Mouse (Mus musculus) forebrain, embryonic 10.5 days (tissue): ENCODE data around the gene Myrip. TPM values are rescaled to one million over a fixed set of nuclear protein-coding genes. Genes with fewer than 3 reads are reported as not detected.

Experiments used
- DNase-seq: peaks from one replicate; pipeline ENCODE4 v3.0.0-alpha.2; 2017; ENCODE audit warnings: low spot score; ENCODE audit errors: extremely low spot score
- H3K27ac ChIP-seq: fragments of 300-500 bp; sonication (generic); 2 replicates; pipeline ENCODE4 v1.5.1; 2016; ENCODE audit warnings: mild to moderate bottlenecking
- H3K27me3 ChIP-seq: fragments of 300-500 bp; sonication (generic); 2 replicates; pipeline ENCODE4 v1.6.1; 2016; ENCODE audit warnings: mild to moderate bottlenecking; ENCODE audit not compliant: poor library complexity, severe bottlenecking
- H3K36me3 ChIP-seq: fragments of 300-500 bp; sonication (generic); replicated peaks from 2 replicates; pipeline ENCODE4 v1.6.1; 2016; ENCODE audit warnings: mild to moderate bottlenecking, moderate library complexity
- H3K4me1 ChIP-seq: fragments of 300-500 bp; sonication (generic); 2 replicates; pipeline ENCODE4 v1.6.1; 2016
- H3K4me3 ChIP-seq: fragments of 300-500 bp; sonication (generic); 2 replicates; pipeline ENCODE4 v1.5.1; 2016; ENCODE audit warnings: mild to moderate bottlenecking, moderate library complexity
- H3K9me3 ChIP-seq: fragments of 300-500 bp; sonication (generic); 2 replicates; pipeline ENCODE4 v1.6.1; 2016; ENCODE audit warnings: mild to moderate bottlenecking, moderate library complexity
- WGBS: fragments of 180-500 bp; shearing (Covaris S2); methylation state at CpG from one replicate; pipeline ENCODE4 v1.1.7; 2016; 5-methylcytosine and 5-hydroxymethylcytosine counted together
- polyA plus RNA-seq: library from polyadenylated mRNA; unstranded; fragments of >200 nt; fragmentation: Nextera tagmentation; extraction: Ambion mirVana; gene quantifications from 2 replicates; pipeline ENCODE4 v1.2.1, GENCODE M21; 2016

The Myrip gene
- polyA plus RNA-seq, 1 experiment from 2014 or later = 0.29 TPM

GRCm38 (mm10) chr9:120415504-120415903 lies 114.2 kb downstream of the Myrip start:
- Histone ChIP-seq H3K4me3 (no peak overlapping the region), H3K27ac (no peak overlapping the region), H3K36me3 (no peaks in the 10 kb centered on the region), H3K4me1 (0 out of 2 replicates have a peak, but pooled peaks cover 5% of the 10 kb centered on the region), H3K27me3 (no peaks in the 10 kb centered on the region), H3K9me3 (no peaks in the 10 kb centered on the region)
- DNase-seq = peak; percentile 66
- 2% methylated on average over 7 of the region's 7 CpGs for WGBS

- H3K36me3 ChIP-seq = no peaks in the 10 kb centered on the region
Measured at GRCm38 (mm10) chr9:120416151-120416550, 114.8 kb downstream of the Myrip start.

GRCm38 (mm10) chr9:120416729-120417128 lies 115.4 kb downstream of the Myrip start:
- no peak overlapping the region for H3K4me3 ChIP-seq
- H3K27ac ChIP-seq = no peak overlapping the region; the same call in 1 of the 2 replicates
- 87% methylated on average over 5 of the region's 5 CpGs for WGBS
- no peaks in the 10 kb centered on the region for H3K9me3 ChIP-seq
- H3K36me3 ChIP-seq = no peaks in the 10 kb centered on the region
- H3K27me3 ChIP-seq = no peaks in the 10 kb centered on the region
- no peak for DNase-seq
- 0 out of 2 replicates have a peak, but pooled peaks cover 5% of the 10 kb centered on the region for H3K4me1 ChIP-seq

More at GRCm38 (mm10) chr9:120416151-120416550, 114.8 kb downstream of the Myrip start:
- Histone ChIP-seq H3K27ac (no peak overlapping the region), H3K27me3 (no peaks in the 10 kb centered on the region), H3K9me3 (no peaks in the 10 kb centered on the region), H3K4me3 (no peak overlapping the region), H3K4me1 (0 out of 2 replicates have a peak, but pooled peaks cover 5% of the 10 kb centered on the region)
- no peak for DNase-seq
- WGBS = 89% methylated on average over 5 of the region's 5 CpGs

GRCm38 (mm10) chr9:120418582-120418981 lies 117.3 kb downstream of the Myrip start:
- no peak for DNase-seq
- H3K27ac ChIP-seq = no peak overlapping the region
- 93% methylated on average over 7 of the region's 7 CpGs for WGBS
- no peak overlapping the region for H3K4me3 ChIP-seq
- H3K36me3 ChIP-seq = no peaks in the 10 kb centered on the region
- no peaks in the 10 kb centered on the region for H3K9me3 ChIP-seq
- H3K27me3 ChIP-seq = no peaks in the 10 kb centered on the region
- H3K4me1 ChIP-seq = 0 out of 2 replicates have a peak, but pooled peaks cover 5% of the 10 kb centered on the region

GRCm38 (mm10) chr9:120424567-120424966 lies 123.3 kb downstream of the Myrip start:
- Histone ChIP-seq H3K4me3 (no peak overlapping the region), H3K4me1 (no peaks in the 10 kb centered on the region), H3K27me3 (no peaks in the 10 kb centered on the region), H3K9me3 (no peaks in the 10 kb centered on the region), H3K36me3 (no peaks in the 10 kb centered on the region), H3K27ac (no peak overlapping the region)
- WGBS = 80% methylated on average over 7 of the region's 7 CpGs
- no peak for DNase-seq

- H3K4me3 ChIP-seq = no peak overlapping the region
- WGBS = 52% methylated on average over 5 of the region's 5 CpGs
- no peaks in the 10 kb centered on the region for H3K9me3 ChIP-seq
- peak; percentile 60 for DNase-seq
- H3K4me1 ChIP-seq = no peaks in the 10 kb centered on the region
- H3K27ac ChIP-seq = no peak overlapping the region
- no peaks in the 10 kb centered on the region for H3K36me3 ChIP-seq
- no peaks in the 10 kb centered on the region for H3K27me3 ChIP-seq
Measured at GRCm38 (mm10) chr9:120425768-120426167, 124.5 kb downstream of the Myrip start.

GRCm38 (mm10) chr9:120428181-120428580 lies 126.9 kb downstream of the Myrip start:
- Histone ChIP-seq H3K4me3 (no peak overlapping the region), H3K27ac (no peak overlapping the region), H3K36me3 (no peaks in the 10 kb centered on the region), H3K27me3 (no peaks in the 10 kb centered on the region), H3K4me1 (no peaks in the 10 kb centered on the region), H3K9me3 (no peaks in the 10 kb centered on the region)
- DNase-seq = no peak
- WGBS = 79% methylated on average over 6 of the region's 6 CpGs

- Histone ChIP-seq H3K36me3 (no peaks in the 10 kb centered on the region), H3K4me3 (no peak overlapping the region), H3K4me1 (peaks cover 39% of the 10 kb centered on the region), H3K9me3 (no peaks in the 10 kb centered on the region; the same call in 1 of the 2 replicates), H3K27ac (no peak overlapping the region), H3K27me3 (no peaks in the 10 kb centered on the region)
- WGBS = 36% methylated on average over 8 of the region's 8 CpGs
- DNase-seq = peak; percentile 71
Measured at GRCm38 (mm10) chr9:120433747-120434146, 132.4 kb downstream of the Myrip start.

- Histone ChIP-seq H3K27ac (peak overlapping the region; percentile 81; the same call in 1 of the 2 replicates), H3K4me3 (no peak overlapping the region), H3K27me3 (no peaks in the 10 kb centered on the region), H3K9me3 (peaks cover 4% of the 10 kb centered on the region; the same call in 1 of the 2 replicates), H3K4me1 (peaks cover 39% of the 10 kb centered on the region), H3K36me3 (no peaks in the 10 kb centered on the region)
- WGBS = 81% methylated on average over 8 of the region's 8 CpGs
- DNase-seq = no peak
Measured at GRCm38 (mm10) chr9:120435841-120436240, 134.5 kb downstream of the Myrip start.

- Histone ChIP-seq H3K36me3 (no peaks in the 10 kb centered on the region), H3K27ac (peak overlapping the region; percentile 81), H3K4me3 (no peak overlapping the region), H3K4me1 (peaks cover 39% of the 10 kb centered on the region), H3K27me3 (no peaks in the 10 kb centered on the region), H3K9me3 (peaks cover 6% of the 10 kb centered on the region; the same call in 1 of the 2 replicates)
- DNase-seq = no peak
- WGBS = 92% methylated on average over 2 of the region's 2 CpGs
Measured at GRCm38 (mm10) chr9:120436854-120437253, 135.5 kb downstream of the Myrip start.

- H3K27ac ChIP-seq = peak overlapping the region; percentile 81
Measured at GRCm38 (mm10) chr9:120437266-120437876, 136.1 kb downstream of the Myrip start.

GRCm38 (mm10) chr9:120438350-120438749 lies 137.0 kb downstream of the Myrip start:
- H3K9me3 ChIP-seq = peaks cover 6% of the 10 kb centered on the region; the same call in 1 of the 2 replicates
- 100% methylated on average over 1 of the region's 1 CpGs for whole genome bisulfite sequencing
- H3K4me1 ChIP-seq = peaks cover 39% of the 10 kb centered on the region
- H3K36me3 ChIP-seq = no peaks in the 10 kb centered on the region
- H3K4me3 ChIP-seq = no peak overlapping the region
- DNase-seq = no peak
- peak overlapping the region; percentile 81; the same call in 1 of the 2 replicates for H3K27ac ChIP-seq
- no peaks in the 10 kb centered on the region for H3K27me3 ChIP-seq

More at GRCm38 (mm10) chr9:120437266-120437876, 136.1 kb downstream of the Myrip start:
- H3K36me3 ChIP-seq = no peaks in the 10 kb centered on the region
- H3K9me3 ChIP-seq = peaks cover 6% of the 10 kb centered on the region; the same call in 1 of the 2 replicates
- H3K4me1 ChIP-seq = peaks cover 39% of the 10 kb centered on the region
- H3K4me3 ChIP-seq = no peak overlapping the region
- WGBS = 60% methylated on average over 6 of the region's 6 CpGs
- H3K27me3 ChIP-seq = no peaks in the 10 kb centered on the region
- DNase-seq = no peak

- 91% methylated on average over 1 of the region's 1 CpGs for WGBS
- H3K9me3 ChIP-seq = peaks cover 6% of the 10 kb centered on the region; the same call in 1 of the 2 replicates
- no peak for DNase-seq
Measured at GRCm38 (mm10) chr9:120438781-120439180, 137.5 kb downstream of the Myrip start.

More at GRCm38 (mm10) chr9:120438781-120439180, 137.5 kb downstream of the Myrip start:
- H3K4me1 ChIP-seq = peaks cover 35% of the 10 kb centered on the region
- no peaks in the 10 kb centered on the region for H3K36me3 ChIP-seq
- H3K27me3 ChIP-seq = no peaks in the 10 kb centered on the region
- H3K4me3 ChIP-seq = no peak overlapping the region
- H3K27ac ChIP-seq = no peak overlapping the region
